Mouse (Mus musculus): ENCODE measurements at regions not wholly inside any gene's neighbourhood (a gene's known extent, or its start where the extent isn't known, plus 50 kb on each side); places are given as distances from the start of the nearest gene placed in this dataset.

GRCm38 (mm10) chr13:107678860-107679259 lies 365.4 kb upstream of the Smim15 start:
- TF ChIP-seq CTCF (conservative IDR thresholded peaks at IDR 0.05; ENCODE audit: low read length): no peak
- TF ChIP-seq NANOG (IDR thresholded peaks at IDR 0.05; ENCODE audit: borderline replicate concordance, low read length): no peak
- TF ChIP-seq POU5F1 (IDR thresholded peaks at IDR 0.05; ENCODE audit: borderline replicate concordance, low read length): no peak

Data from E14TG2a.4 (cell line).